Mouse (Mus musculus) ES-Bruce4 (cell line): ENCODE measurements around the gene Gspt1.

Experiments used
- CTCF ChIP-seq: IDR thresholded peaks from one replicate; pipeline ENCODE4 v1.8.1; 2011; ENCODE audit warnings: low read depth, low read length
- EP300 ChIP-seq: IDR thresholded peaks from 2 replicates; pipeline ENCODE4 v1.6.1; 2011; ENCODE audit warnings: low read depth, low read length; ENCODE audit not compliant: insufficient read depth
- POLR2A ChIP-seq: IDR thresholded peaks from one replicate; pipeline ENCODE4 v1.8.1; 2011; ENCODE audit warnings: low read length; ENCODE audit not compliant: insufficient read depth

DNA sequence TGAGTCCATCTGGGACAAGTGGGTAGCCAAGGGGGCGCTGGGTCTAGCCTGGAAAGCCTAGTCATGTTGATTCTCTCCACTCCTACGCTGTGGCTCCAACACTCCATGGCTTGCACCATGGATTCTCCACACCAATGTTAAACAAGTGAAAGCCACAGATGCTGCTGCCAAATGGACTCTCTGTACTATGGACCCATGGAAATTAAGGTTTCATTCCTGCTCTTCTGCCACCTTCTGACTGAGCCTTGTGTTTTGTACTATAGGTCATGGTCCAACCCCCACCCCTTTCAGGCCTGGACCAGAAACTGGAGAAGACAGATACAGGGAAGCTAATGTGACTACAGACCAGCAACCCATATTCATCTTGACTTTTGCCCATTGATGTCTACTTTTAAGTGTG, 12.4 kb upstream of the Gspt1 start:
- TF ChIP-seq POLR2A: no peak
- TF ChIP-seq CTCF: no peak
- no peak for TF ChIP-seq EP300
